Mouse (Mus musculus) limb, embryonic 12.5 days (tissue): Measurements from ENCODE around the gene Enpp6. TPM values are rescaled to one million over a fixed set of nuclear protein-coding genes. Genes with fewer than 3 reads are reported as not detected.
A peak's percentile ranks its signal among the peaks of the same experiment; 100 is the strongest.

ENCODE experiments used
- ATAC-seq: fragments of 200-750 bp; cut with Nextera tagmentation; 2 replicates; pipeline ENCODE4 v1.8.0; 2017; ENCODE audit warnings: low read depth, moderate TSS enrichment; ENCODE audit not compliant: insufficient number of reproducible peaks, insufficient read depth, low FRiP score, low TSS enrichment
- H3K27ac ChIP-seq: fragments of 300-500 bp; sonication (generic); 2 replicates; pipeline ENCODE4 v1.5.1; 2016; ENCODE audit warnings: mild to moderate bottlenecking, moderate library complexity
- H3K27me3 ChIP-seq: fragments of 300-500 bp; sonication (generic); 2 replicates; pipeline ENCODE4 v1.6.1; 2016; ENCODE audit warnings: mild to moderate bottlenecking, moderate library complexity
- H3K36me3 ChIP-seq: fragments of 300-500 bp; sonication (generic); 2 replicates; pipeline ENCODE4 v1.6.1; 2016; ENCODE audit warnings: mild to moderate bottlenecking, moderate library complexity
- H3K4me1 ChIP-seq: fragments of 300-500 bp; sonication (generic); replicated peaks from 2 replicates; pipeline ENCODE4 v1.6.1; 2016
- H3K4me2 ChIP-seq: fragments of 300-500 bp; sonication (generic); 2 replicates; pipeline ENCODE4 v1.6.1; 2016; ENCODE audit warnings: mild to moderate bottlenecking, moderate library complexity
- H3K4me3 ChIP-seq: fragments of 300-500 bp; sonication (generic); replicated peaks from 2 replicates; pipeline ENCODE4 v1.5.1; 2016; ENCODE audit warnings: mild to moderate bottlenecking
- H3K9ac ChIP-seq: fragments of 300-500 bp; sonication (generic); replicated peaks from 2 replicates; pipeline ENCODE4 v1.6.1; 2016; ENCODE audit warnings: mild to moderate bottlenecking, moderate library complexity
- H3K9me3 ChIP-seq: fragments of 300-500 bp; sonication (generic); 2 replicates; pipeline ENCODE4 v1.6.1; 2016; ENCODE audit warnings: mild to moderate bottlenecking, moderate library complexity
- WGBS: fragments of 180-500 bp; shearing (Covaris S2); methylation state at CpG from one replicate; pipeline ENCODE4 v1.1.7; 2016; 5-methylcytosine and 5-hydroxymethylcytosine counted together
- polyA plus RNA-seq: library from polyadenylated mRNA; unstranded; fragments of >200 nt; fragmentation: Nextera tagmentation; extraction: Ambion mirVana; gene quantifications from 2 replicates; pipeline ENCODE4 v1.2.1, GENCODE M21; 2016

The Enpp6 gene
- polyA plus RNA-seq, 1 experiment from 2014 or later: 0.87 TPM

DNA sequence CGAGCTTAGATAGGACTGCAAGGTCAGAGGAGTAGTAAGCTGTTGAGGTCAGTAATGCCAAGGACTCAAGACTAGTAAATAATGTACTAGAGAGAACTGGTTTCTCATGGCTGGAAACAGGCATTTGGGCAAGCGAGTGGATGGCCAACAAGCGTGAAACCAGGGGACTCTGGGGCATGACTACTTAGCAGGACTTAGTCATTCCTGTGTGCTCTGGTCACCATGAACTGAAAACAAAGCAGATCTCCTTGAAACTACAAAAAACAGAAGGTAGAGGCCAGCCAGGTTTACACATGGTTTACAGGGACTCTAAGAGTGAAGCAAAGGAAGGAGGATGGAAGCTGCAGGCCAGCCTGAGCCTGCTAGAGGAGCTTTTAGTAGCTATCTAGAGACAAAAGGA is 82.9 kb downstream of the Enpp6 start:
- Histone ChIP-seq H3K36me3 (no peaks in the 10 kb centered on the region), H3K9me3 (0 out of 2 replicates have a peak, but pooled peaks cover 4% of the 10 kb centered on the region), H3K9ac (no peak overlapping the region), H3K27ac (no peak overlapping the region), H3K27me3 (no peaks in the 10 kb centered on the region), H3K4me2 (no peak overlapping the region), H3K4me1 (no peaks in the 10 kb centered on the region), H3K4me3 (no peak overlapping the region)
- WGBS: 85% methylated on average over 3 of the region's 3 CpGs
- ATAC-seq: no peak

DNA sequence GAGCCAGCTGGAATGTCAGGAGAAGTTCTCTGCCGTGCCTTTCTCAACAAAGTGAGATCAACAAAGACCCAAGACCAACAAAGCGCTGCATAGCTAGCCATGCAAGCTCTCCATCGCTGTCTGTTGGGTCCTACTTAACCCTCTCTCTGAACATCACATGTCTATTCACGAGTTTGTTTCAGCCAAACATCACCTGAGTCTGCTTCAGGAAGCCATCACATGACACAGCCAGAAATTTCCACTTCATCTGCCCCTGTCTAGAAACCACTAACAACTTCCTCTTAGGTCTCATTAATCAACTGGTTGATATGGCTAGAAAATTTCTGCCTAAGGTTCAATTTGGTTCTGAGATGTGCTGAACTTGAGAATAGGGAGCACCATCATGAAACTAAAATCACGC is 85.3 kb downstream of the Enpp6 start:
- no peak overlapping the region for H3K4me3 ChIP-seq
- 84% methylated on average over 5 of the region's 5 CpGs for WGBS
- no peaks in the 10 kb centered on the region; the same call in 1 of the 2 replicates for H3K27me3 ChIP-seq
- H3K4me1 ChIP-seq: no peaks in the 10 kb centered on the region
- ATAC-seq: no peak
- H3K9ac ChIP-seq: no peak overlapping the region
- H3K9me3 ChIP-seq: 0 out of 2 replicates have a peak, but pooled peaks cover 4% of the 10 kb centered on the region
- H3K27ac ChIP-seq: no peak overlapping the region
- no peaks in the 10 kb centered on the region for H3K36me3 ChIP-seq
- H3K4me2 ChIP-seq: no peak overlapping the region

DNA sequence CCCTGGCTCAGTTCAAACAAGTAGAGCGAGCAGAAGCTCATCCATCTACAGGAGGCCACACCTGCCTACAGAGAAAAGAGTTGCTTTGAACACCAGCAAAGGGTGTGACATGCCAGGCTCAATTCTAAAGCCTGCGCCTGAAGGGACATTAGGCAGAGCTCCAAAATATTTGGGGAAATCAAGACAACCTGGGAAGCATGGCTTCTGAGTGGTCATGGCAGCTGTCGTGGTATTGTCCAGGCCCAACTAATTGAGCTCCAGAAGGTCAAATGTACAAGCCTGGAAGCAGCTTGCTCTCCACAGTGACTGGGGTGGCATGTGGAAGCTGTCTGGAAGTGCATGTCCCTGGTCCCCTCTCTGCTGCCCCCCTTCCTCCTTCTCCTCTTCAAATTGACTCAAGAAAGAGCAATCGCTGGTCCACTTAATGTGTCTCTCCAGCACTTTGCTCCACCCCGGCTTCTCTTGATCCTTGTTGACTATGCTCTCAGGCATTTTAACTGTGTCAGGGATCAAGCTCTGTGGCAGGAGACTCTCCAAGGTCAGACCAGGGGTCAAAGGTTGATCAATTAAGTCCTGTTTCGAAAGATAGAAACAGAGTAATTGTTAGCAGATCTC is 89.4 kb downstream of the Enpp6 start:
- no peaks in the 10 kb centered on the region for H3K36me3 ChIP-seq
- H3K4me3 ChIP-seq: no peak overlapping the region
- H3K27ac ChIP-seq: no peak overlapping the region
- ATAC-seq: no peak
- H3K4me2 ChIP-seq: no peak overlapping the region
- no peak overlapping the region for H3K9ac ChIP-seq
- no peaks in the 10 kb centered on the region; the same call in 1 of the 2 replicates for H3K27me3 ChIP-seq
- H3K4me1 ChIP-seq: peaks cover 11% of the 10 kb centered on the region
- H3K9me3 ChIP-seq: 0 out of 2 replicates have a peak, but pooled peaks cover 4% of the 10 kb centered on the region
- WGBS: 44% methylated on average over 6 of the region's 6 CpGs

DNA sequence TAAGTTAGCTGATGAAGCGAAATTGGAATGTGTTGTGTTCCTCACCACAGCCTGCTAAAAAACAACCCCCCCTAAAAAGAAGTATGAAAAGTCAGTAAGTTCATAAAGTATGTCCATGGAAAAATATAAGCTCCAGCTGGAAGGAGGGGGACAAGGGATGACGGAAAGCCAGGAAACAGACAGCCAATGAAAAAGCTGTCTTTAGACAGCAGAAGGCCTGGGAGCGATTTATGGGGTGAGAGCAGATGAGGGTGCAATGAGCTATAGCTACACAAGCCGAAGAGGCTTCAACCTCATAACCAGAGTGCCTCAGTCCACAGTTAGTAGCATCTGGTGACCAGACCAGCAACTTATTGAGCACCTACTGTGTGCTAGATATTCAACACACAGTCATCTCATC is 93.3 kb downstream of the Enpp6 start:
- Histone ChIP-seq H3K27me3 (no peaks in the 10 kb centered on the region; the same call in 1 of the 2 replicates), H3K36me3 (no peaks in the 10 kb centered on the region), H3K27ac (no peak overlapping the region), H3K9me3 (no peaks in the 10 kb centered on the region), H3K4me3 (no peak overlapping the region), H3K9ac (no peak overlapping the region), H3K4me2 (no peak overlapping the region), H3K4me1 (peaks cover 26% of the 10 kb centered on the region)
- ATAC-seq: no peak
- WGBS: 36% methylated on average over 4 of the region's 4 CpGs

DNA sequence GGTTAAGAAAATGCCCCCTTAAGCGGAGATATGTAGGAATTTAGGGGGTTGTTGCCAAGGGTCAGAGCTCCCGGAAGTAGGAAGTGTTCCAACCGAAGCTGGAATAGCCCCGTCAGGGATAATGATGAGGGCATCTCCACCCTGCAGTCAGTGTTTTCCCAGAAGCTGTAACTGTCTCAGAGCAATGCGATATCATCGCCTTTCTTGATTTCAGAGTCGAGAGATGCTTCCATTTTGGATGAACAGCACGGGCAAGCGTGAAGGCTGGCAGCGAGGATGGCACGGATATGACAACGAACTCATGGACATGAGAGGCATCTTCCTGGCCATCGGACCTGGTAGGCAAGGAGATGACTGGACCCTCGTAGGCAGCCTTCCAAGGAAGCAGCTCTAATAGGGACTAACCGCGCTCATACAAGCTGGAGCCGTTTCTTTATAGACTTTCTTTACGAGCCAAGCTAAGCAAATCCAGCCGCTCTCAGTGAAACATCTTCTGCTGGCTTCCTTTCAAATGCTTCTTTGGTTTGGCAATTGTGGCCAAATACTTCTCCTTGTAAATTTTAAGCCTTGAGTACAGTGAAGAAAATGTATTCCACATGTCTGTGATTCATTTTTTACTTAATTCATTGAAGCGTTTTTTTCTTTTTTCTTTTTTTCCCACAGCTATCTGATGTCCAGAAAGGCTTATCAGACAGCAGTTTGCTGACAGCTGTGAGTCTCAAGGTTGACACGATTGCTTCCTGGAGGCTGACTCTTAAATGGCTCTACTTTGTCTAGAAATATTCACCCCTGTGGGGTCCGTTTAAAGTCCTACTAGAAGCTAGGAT is 95.7 kb downstream of the Enpp6 start:
- no peaks in the 10 kb centered on the region for H3K36me3 ChIP-seq
- peaks cover 26% of the 10 kb centered on the region for H3K4me1 ChIP-seq
- H3K4me3 ChIP-seq: no peak overlapping the region
- H3K27ac ChIP-seq: 0 out of 2 replicates have a peak overlapping the region, but pooled peaks have one; percentile 4
- 54% methylated on average over 22 of the region's 22 CpGs for WGBS
- H3K9me3 ChIP-seq: no peaks in the 10 kb centered on the region
- H3K27me3 ChIP-seq: no peaks in the 10 kb centered on the region
- H3K4me2 ChIP-seq: peak overlapping the region; percentile 31
- no peak overlapping the region for H3K9ac ChIP-seq
- no peak for ATAC-seq

DNA sequence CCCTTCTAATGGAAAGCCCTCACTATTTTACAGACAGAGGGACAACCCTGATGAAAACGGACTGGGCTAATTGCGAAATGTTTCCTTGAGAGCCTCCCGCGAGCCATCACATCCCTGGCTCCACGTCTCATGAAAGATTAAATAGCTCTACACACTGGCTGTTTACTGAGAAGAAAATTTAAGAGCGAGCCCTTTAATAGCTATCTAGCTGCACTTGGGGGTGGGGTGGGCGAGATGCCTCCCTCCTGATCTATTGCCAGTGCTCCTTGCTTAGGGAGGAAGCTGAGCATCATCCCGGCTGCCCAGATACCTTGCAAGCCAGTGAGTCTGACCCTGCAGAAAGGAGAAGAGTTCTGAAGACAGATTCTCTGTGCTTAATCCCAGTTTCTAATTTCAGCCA is 103.3 kb downstream of the Enpp6 start:
- Histone ChIP-seq H3K4me3 (no peak overlapping the region), H3K27me3 (no peaks in the 10 kb centered on the region), H3K4me2 (no peak overlapping the region), H3K9me3 (no peaks in the 10 kb centered on the region), H3K4me1 (no peaks in the 10 kb centered on the region), H3K36me3 (no peaks in the 10 kb centered on the region), H3K9ac (no peak overlapping the region), H3K27ac (no peak overlapping the region)
- 71% methylated on average over 8 of the region's 8 CpGs for WGBS
- ATAC-seq: no peak

DNA sequence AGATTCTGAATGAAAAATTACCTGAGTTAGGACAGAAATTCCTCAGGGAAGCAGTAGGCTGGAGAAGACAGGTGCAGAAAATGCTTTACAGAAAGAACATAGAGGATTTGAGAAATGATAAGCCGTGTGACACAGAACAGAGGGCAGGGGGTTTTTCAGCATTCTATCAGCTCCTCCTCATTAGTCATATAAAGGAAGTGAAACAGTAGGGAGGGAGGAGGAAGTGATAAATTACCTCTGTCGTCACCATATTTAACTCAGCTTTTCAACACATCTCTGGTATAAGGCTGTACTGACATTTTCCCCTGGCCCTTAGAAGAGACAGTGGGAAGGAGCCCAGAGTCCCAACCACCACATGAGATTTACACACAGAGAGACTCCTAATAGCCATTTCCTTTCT is 118.9 kb downstream of the Enpp6 start:
- H3K9ac ChIP-seq: no peak overlapping the region
- no peaks in the 10 kb centered on the region for H3K36me3 ChIP-seq
- WGBS: 36% methylated on average over 2 of the region's 2 CpGs
- H3K4me1 ChIP-seq: no peaks in the 10 kb centered on the region
- H3K4me2 ChIP-seq: no peak overlapping the region
- no peak overlapping the region for H3K27ac ChIP-seq
- no peaks in the 10 kb centered on the region for H3K9me3 ChIP-seq
- no peak for ATAC-seq
- no peak overlapping the region for H3K4me3 ChIP-seq
- no peaks in the 10 kb centered on the region for H3K27me3 ChIP-seq

DNA sequence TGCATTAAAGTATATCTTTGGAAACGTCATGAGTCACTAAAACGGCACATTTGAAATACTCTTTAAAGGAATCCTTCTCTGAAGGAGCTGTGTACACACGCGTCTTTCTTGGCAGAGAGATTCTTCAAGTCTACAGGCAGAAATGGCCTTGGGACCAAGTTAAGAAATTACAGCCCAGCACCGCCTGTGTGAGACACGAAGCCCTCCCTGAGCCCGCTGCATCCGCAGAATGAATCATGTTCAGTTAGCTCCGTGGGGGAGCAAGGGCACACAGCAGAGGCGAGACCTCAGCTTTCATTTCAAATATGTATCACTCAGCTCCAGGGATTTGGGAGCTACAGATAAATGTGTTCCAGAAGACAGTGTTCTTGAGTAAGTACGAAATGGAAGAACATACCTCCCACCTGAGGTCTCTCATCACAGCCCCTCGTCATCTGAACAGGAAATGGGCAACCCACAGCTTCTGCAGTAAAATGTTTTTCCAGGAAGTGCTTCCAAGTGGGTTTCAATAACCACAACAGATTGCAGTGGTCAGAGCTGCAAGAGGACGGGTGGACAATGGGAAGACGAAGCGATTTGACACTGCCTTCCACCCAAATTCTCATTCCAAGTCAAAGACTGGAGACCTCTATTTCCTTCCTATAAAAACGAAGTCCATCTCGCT is 127.6 kb downstream of the Enpp6 start:
- no peak for ATAC-seq
- Histone ChIP-seq H3K4me3 (no peak overlapping the region), H3K27ac (peak overlapping the region; percentile 23; the same call in 1 of the 2 replicates), H3K36me3 (no peaks in the 10 kb centered on the region), H3K27me3 (no peaks in the 10 kb centered on the region), H3K4me2 (no peak overlapping the region), H3K9ac (no peak overlapping the region), H3K9me3 (peaks cover 6% of the 10 kb centered on the region; the same call in 1 of the 2 replicates), H3K4me1 (no peaks in the 10 kb centered on the region)
- WGBS: 83% methylated on average over 17 of the region's 17 CpGs

DNA sequence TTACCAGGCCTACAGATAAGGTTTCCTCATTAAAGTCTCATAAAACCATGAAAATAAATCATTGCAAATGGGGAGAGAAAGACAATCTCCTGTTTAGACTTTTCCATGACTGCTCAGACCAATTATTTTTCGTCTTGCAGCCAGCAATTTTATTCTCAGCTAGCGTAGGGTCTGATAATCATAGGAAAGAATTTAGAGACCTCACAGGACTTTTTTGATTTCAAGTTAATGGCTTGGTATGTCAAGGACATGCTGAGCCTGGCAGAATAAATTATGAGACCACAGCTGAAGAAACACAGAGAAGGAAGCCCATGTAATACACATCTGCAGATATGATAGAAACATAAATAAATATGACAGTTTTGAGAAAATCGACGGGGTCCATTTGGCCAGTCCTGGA is 130.6 kb downstream of the Enpp6 start:
- WGBS: 55% methylated on average over 4 of the region's 4 CpGs
- no peaks in the 10 kb centered on the region for H3K27me3 ChIP-seq
- no peak overlapping the region for H3K9ac ChIP-seq
- no peaks in the 10 kb centered on the region for H3K36me3 ChIP-seq
- no peaks in the 10 kb centered on the region for H3K4me1 ChIP-seq
- H3K4me3 ChIP-seq: no peak overlapping the region
- no peak overlapping the region for H3K27ac ChIP-seq
- no peak overlapping the region for H3K4me2 ChIP-seq
- H3K9me3 ChIP-seq: no peaks in the 10 kb centered on the region; the same call in 1 of the 2 replicates
- no peak for ATAC-seq

DNA sequence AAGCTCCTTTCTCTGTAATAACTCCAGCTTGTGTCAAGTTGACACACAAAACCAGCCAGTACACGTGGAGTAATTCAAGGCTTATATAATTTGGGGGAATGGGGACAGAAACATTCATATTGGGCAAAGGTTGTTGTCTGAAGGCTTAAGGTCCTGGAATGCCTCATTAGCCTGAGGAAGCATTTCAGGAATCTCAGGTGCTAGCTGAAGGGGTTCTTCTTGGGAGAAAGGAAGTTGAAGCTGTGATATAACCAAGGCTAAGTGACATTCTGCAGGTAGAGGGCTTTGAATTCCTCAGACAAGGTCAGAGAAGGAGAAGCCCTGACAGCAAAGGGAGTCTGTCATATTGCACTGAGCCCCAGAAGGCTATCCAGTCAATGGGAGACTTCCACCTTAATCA is 133.2 kb downstream of the Enpp6 start:
- WGBS: 67% methylated on average over 1 of the region's 1 CpGs
- no peak overlapping the region for H3K4me3 ChIP-seq
- H3K4me1 ChIP-seq: no peaks in the 10 kb centered on the region
- no peak overlapping the region for H3K4me2 ChIP-seq
- no peaks in the 10 kb centered on the region for H3K36me3 ChIP-seq
- ATAC-seq: no peak
- no peak overlapping the region for H3K27ac ChIP-seq
- no peaks in the 10 kb centered on the region for H3K9me3 ChIP-seq
- no peak overlapping the region for H3K9ac ChIP-seq
- H3K27me3 ChIP-seq: no peaks in the 10 kb centered on the region

DNA sequence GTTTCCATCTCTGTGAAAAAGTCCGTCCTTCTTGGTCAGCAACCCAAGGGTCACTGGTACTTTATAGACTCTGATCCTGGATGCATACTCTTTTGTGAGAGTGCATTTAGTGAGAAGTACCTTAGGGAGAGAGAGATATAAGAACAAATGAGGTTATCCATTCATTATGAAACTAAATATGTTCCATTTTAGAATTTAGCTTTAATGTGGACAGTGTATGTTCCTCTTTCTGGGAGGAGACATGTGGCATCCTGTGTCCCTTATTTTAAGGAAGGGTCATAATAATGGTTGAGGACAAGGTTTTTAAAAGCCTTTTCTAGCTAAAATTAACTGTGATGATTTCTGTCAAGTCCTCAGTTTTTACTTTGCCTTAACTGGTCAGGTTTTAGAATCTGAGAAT is 142.2 kb downstream of the Enpp6 start:
- Histone ChIP-seq H3K4me3 (no peak overlapping the region), H3K27me3 (no peaks in the 10 kb centered on the region), H3K36me3 (no peaks in the 10 kb centered on the region), H3K9me3 (no peaks in the 10 kb centered on the region), H3K4me2 (no peak overlapping the region), H3K27ac (no peak overlapping the region), H3K9ac (no peak overlapping the region), H3K4me1 (no peaks in the 10 kb centered on the region)
- 94% methylated on average over 1 of the region's 1 CpGs for WGBS
- no peak for ATAC-seq
